Mouse (Mus musculus): ENCODE results near the gene Serpinf2. TPM values are rescaled to one million over a fixed set of nuclear protein-coding genes. Genes with fewer than 3 reads are reported as not detected.

Gene Serpinf2
- polyA plus RNA-seq, 2 experiments, result 0.53 TPM; not detected in 1

- DNase-seq (ENCODE audit: low spot score), result no peak
- no peak for ATAC-seq (ENCODE audit: low FRiP score, low read depth)
- Histone ChIP-seq H3K9ac (ENCODE audit: low read depth, low read length, severe bottlenecking) (no peak overlapping the region; the same call in 1 of the 2 replicates), H3K4me3 (replicated peaks; ENCODE audit: low read length) (no peak overlapping the region), H3K9me3 (ENCODE audit: control insufficient read depth, low read length) (no peaks in the 10 kb centered on the region), H3K27me3 (ENCODE audit: control insufficient read depth, insufficient read depth, low read length) (no peaks in the 10 kb centered on the region), H3K36me3 (ENCODE audit: control insufficient read depth, insufficient read depth, low read length) (peaks cover 43% of the 10 kb centered on the region), H3K27ac (replicated peaks; ENCODE audit: low read depth, low read length) (no peak overlapping the region), H3K4me1 (ENCODE audit: control insufficient read depth, insufficient read depth, low read length) (peaks cover 2% of the 10 kb centered on the region; the same call in 1 of the 2 replicates), H3K4me2 (replicated peaks; ENCODE audit: low read depth, low read length, severe bottlenecking) (no peak overlapping the region)
- TF ChIP-seq POLR2A (IDR thresholded peaks at IDR 0.05; ENCODE audit: borderline replicate concordance, extremely low read depth, insufficient read depth, insufficient read length), result no peak
- 58% methylated on average over 7 of the region's 7 CpGs for WGBS
Observed at GRCm38 (mm10) chr11:75415096-75415495, 24.3 kb downstream of the Serpinf2 start.

- peaks cover 46% of the 10 kb centered on the region for H3K36me3 ChIP-seq (ENCODE audit: control insufficient read depth, insufficient read depth, low read length)
Observed at GRCm38 (mm10) chr11:75410591-75410990, 28.8 kb downstream of the Serpinf2 start.

GRCm38 (mm10) chr11:75409679-75410575 lies 29.5 kb downstream of the Serpinf2 start:
- 76% methylated on average over 17 of the region's 17 CpGs for WGBS
- H3K4me3 ChIP-seq (replicated peaks; ENCODE audit: low read length), result no peak overlapping the region
- no peak for TF ChIP-seq POLR2A (IDR thresholded peaks at IDR 0.05; ENCODE audit: borderline replicate concordance, extremely low read depth, insufficient read depth, insufficient read length)
- no peak overlapping the region for H3K9ac ChIP-seq (ENCODE audit: low read depth, low read length, severe bottlenecking)
- H3K27me3 ChIP-seq (ENCODE audit: control insufficient read depth, insufficient read depth, low read length), result no peaks in the 10 kb centered on the region
- DNase-seq (ENCODE audit: low spot score), result no peak
- no peak overlapping the region for H3K4me2 ChIP-seq (replicated peaks; ENCODE audit: low read depth, low read length, severe bottlenecking)
- H3K4me1 ChIP-seq (ENCODE audit: control insufficient read depth, insufficient read depth, low read length), result no peaks in the 10 kb centered on the region
- peaks cover 40% of the 10 kb centered on the region for H3K36me3 ChIP-seq (ENCODE audit: control insufficient read depth, insufficient read depth, low read length)
- no peak overlapping the region for H3K27ac ChIP-seq (replicated peaks; ENCODE audit: low read depth, low read length)
- no peaks in the 10 kb centered on the region for H3K9me3 ChIP-seq (ENCODE audit: control insufficient read depth, low read length)
- ATAC-seq (ENCODE audit: low FRiP score, low read depth), result no peak

More at GRCm38 (mm10) chr11:75410591-75410990, 28.8 kb downstream of the Serpinf2 start:
- no peak for ATAC-seq (ENCODE audit: low FRiP score, low read depth)
- DNase-seq (ENCODE audit: low spot score), result no peak
- no peaks in the 10 kb centered on the region for H3K4me1 ChIP-seq (ENCODE audit: control insufficient read depth, insufficient read depth, low read length)
- H3K27ac ChIP-seq (replicated peaks; ENCODE audit: low read depth, low read length), result no peak overlapping the region
- H3K9me3 ChIP-seq (ENCODE audit: control insufficient read depth, low read length), result no peaks in the 10 kb centered on the region
- TF ChIP-seq POLR2A (IDR thresholded peaks at IDR 0.05; ENCODE audit: borderline replicate concordance, extremely low read depth, insufficient read depth, insufficient read length), result no peak
- no peak overlapping the region for H3K9ac ChIP-seq (ENCODE audit: low read depth, low read length, severe bottlenecking)
- no peaks in the 10 kb centered on the region for H3K27me3 ChIP-seq (ENCODE audit: control insufficient read depth, insufficient read depth, low read length)
- H3K4me2 ChIP-seq (replicated peaks; ENCODE audit: low read depth, low read length, severe bottlenecking), result no peak overlapping the region
- whole genome bisulfite sequencing, result 89% methylated on average over 7 of the region's 7 CpGs
- H3K4me3 ChIP-seq (replicated peaks; ENCODE audit: low read length), result no peak overlapping the region

- no peak for DNase-seq (ENCODE audit: low spot score)
- H3K4me1 ChIP-seq (ENCODE audit: control insufficient read depth, insufficient read depth, low read length), result no peaks in the 10 kb centered on the region
- 45% methylated on average over 3 of the region's 3 CpGs for WGBS
Observed at GRCm38 (mm10) chr11:75406865-75407264, 32.5 kb downstream of the Serpinf2 start.

GRCm38 (mm10) chr11:75406104-75406503 lies 33.3 kb downstream of the Serpinf2 start:
- H3K9ac ChIP-seq (ENCODE audit: low read depth, low read length, severe bottlenecking), result no peak overlapping the region
- no peaks in the 10 kb centered on the region for H3K27me3 ChIP-seq (ENCODE audit: control insufficient read depth, insufficient read depth, low read length)
- H3K4me3 ChIP-seq (replicated peaks; ENCODE audit: low read length), result no peak overlapping the region
- no peaks in the 10 kb centered on the region for H3K9me3 ChIP-seq (ENCODE audit: control insufficient read depth, low read length)
- no peaks in the 10 kb centered on the region for H3K4me1 ChIP-seq (ENCODE audit: control insufficient read depth, insufficient read depth, low read length)
- DNase-seq (ENCODE audit: low spot score) (no peak), ATAC-seq (ENCODE audit: low FRiP score, low read depth) (no peak)
- H3K27ac ChIP-seq (replicated peaks; ENCODE audit: low read depth, low read length), result no peak overlapping the region
- peaks cover 21% of the 10 kb centered on the region for H3K36me3 ChIP-seq (ENCODE audit: control insufficient read depth, insufficient read depth, low read length)
- WGBS, result 83% methylated on average over 2 of the region's 4 CpGs
- H3K4me2 ChIP-seq (replicated peaks; ENCODE audit: low read depth, low read length, severe bottlenecking), result no peak overlapping the region
- no peak for TF ChIP-seq POLR2A (IDR thresholded peaks at IDR 0.05; ENCODE audit: borderline replicate concordance, extremely low read depth, insufficient read depth, insufficient read length)

More at GRCm38 (mm10) chr11:75406865-75407264, 32.5 kb downstream of the Serpinf2 start:
- Histone ChIP-seq H3K36me3 (ENCODE audit: control insufficient read depth, insufficient read depth, low read length) (peaks cover 20% of the 10 kb centered on the region), H3K27me3 (ENCODE audit: control insufficient read depth, insufficient read depth, low read length) (no peaks in the 10 kb centered on the region), H3K9ac (ENCODE audit: low read depth, low read length, severe bottlenecking) (no peak overlapping the region), H3K4me3 (replicated peaks; ENCODE audit: low read length) (no peak overlapping the region), H3K4me2 (replicated peaks; ENCODE audit: low read depth, low read length, severe bottlenecking) (no peak overlapping the region), H3K27ac (replicated peaks; ENCODE audit: low read depth, low read length) (no peak overlapping the region), H3K9me3 (ENCODE audit: control insufficient read depth, low read length) (no peaks in the 10 kb centered on the region)
- no peak for ATAC-seq (ENCODE audit: low FRiP score, low read depth)
- no peak for TF ChIP-seq POLR2A (IDR thresholded peaks at IDR 0.05; ENCODE audit: borderline replicate concordance, extremely low read depth, insufficient read depth, insufficient read length)

All from limb, embryonic 14.5 days (tissue).